Mouse (Mus musculus) kidney, embryonic 16.5 days (tissue): ENCODE measurements around the gene Gmip. TPM values are rescaled to one million over a fixed set of nuclear protein-coding genes. Genes with fewer than 3 reads are reported as not detected.
A peak's percentile ranks its signal among the peaks of the same experiment; 100 is the strongest.

Experiments
- ATAC-seq: fragments of 200-750 bp; cut with Nextera tagmentation; 2 replicates; pipeline ENCODE4 v1.8.0; 2017; ENCODE audit warnings: moderate TSS enrichment; ENCODE audit not compliant: low FRiP score, low TSS enrichment
- H3K27ac ChIP-seq: fragments of 300-500 bp; sonication (generic); 2 replicates; pipeline ENCODE4 v1.5.1; 2014; ENCODE audit warnings: low read length
- H3K27me3 ChIP-seq: fragments of 300-500 bp; sonication (generic); 2 replicates; pipeline ENCODE4 v1.6.1; 2014; ENCODE audit warnings: low read length, control low read depth, mixed read lengths; ENCODE audit not compliant: insufficient read depth
- H3K36me3 ChIP-seq: fragments of 300-500 bp; sonication (generic); 2 replicates; pipeline ENCODE4 v1.6.1; 2014; ENCODE audit warnings: low read length, control low read depth, mixed read lengths; ENCODE audit not compliant: insufficient read depth
- H3K4me1 ChIP-seq: fragments of 300-500 bp; sonication (generic); 2 replicates; pipeline ENCODE4 v1.6.1; 2014; ENCODE audit warnings: low read length, control low read depth, mixed read lengths; ENCODE audit not compliant: insufficient read depth
- H3K4me2 ChIP-seq: fragments of 300-500 bp; sonication (generic); replicated peaks from 2 replicates; pipeline ENCODE4 v1.6.1; 2014; ENCODE audit warnings: low read depth, low read length
- H3K4me3 ChIP-seq: fragments of 300-500 bp; sonication (generic); 2 replicates; pipeline ENCODE4 v1.5.1; 2014; ENCODE audit warnings: mild to moderate bottlenecking, low read length
- H3K9ac ChIP-seq: fragments of 300-500 bp; sonication (generic); replicated peaks from 2 replicates; pipeline ENCODE4 v1.6.1; 2014; ENCODE audit warnings: low read length
- H3K9me3 ChIP-seq: fragments of 300-500 bp; sonication (generic); 2 replicates; pipeline ENCODE4 v1.6.1; 2016; ENCODE audit warnings: low read length, control low read depth
- WGBS: fragments of 180-500 bp; shearing (Covaris S2); extraction: QIAGEN DNeasy Blood & Tissue Kit; methylation state at CpG from one replicate; pipeline ENCODE4 v1.1.7; 2014; 5-methylcytosine and 5-hydroxymethylcytosine counted together
- polyA plus RNA-seq: library from polyadenylated mRNA; unstranded; fragments of >200 nt; fragmentation: Nextera tagmentation; extraction: Ambion mirVana; gene quantifications from 2 replicates; pipeline ENCODE4 v1.2.1, GENCODE M21; 2015

Gene Gmip
- polyA plus RNA-seq, result 10.1 and 11.3 TPM in 2 replicates

DNA sequence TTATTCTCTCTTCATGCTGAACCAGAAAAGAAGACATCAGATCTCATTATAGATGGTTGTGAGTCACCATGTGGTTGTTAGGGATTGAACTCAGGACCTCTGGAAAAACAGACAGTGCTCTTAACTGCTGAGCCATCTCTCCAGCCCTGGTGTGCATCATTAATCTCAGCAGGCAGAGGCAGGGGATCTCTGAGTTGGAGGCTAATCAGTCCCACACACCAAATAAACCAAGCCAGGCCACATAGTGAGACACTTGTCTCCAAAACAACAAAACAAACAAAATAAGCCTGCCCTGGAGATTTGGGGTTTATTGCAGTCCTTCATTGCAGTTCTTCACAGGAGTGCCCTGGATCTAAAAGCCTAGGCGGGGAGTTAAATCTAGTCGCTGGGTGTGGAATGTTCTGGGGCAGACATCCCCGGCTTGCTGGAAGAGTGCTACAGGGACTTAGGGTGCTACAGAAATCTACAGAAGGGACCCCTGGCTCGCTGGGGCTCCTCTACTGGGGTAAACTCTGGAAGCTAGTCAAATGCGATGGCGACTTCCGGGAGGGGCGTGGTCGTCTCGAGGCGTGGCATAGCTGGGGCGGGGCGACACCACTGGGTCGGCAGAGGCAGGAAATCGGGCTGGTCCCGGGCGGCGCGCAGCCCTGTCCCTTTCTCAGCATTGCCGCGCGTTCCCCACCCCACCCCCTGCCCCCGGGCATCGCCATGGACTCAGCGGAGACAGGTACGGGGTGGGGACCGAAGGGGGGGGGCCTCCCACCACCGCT is at the start of gene Gmip:
Gmip (plus strand) TSS at position 586 of the 770 bp plus-strand sequence.
- peak; percentile 77 for ATAC-seq
- Histone ChIP-seq H3K9me3 (no peaks in the 10 kb centered on the region), H3K36me3 (peaks cover 47% of the 10 kb centered on the region), H3K4me1 (peaks cover 5% of the 10 kb centered on the region), H3K27ac (peak within 1 kb of the TSS; percentile 15; the same call in 1 of the 2 replicates), H3K9ac (peak within 1 kb of the TSS; percentile 74), H3K4me2 (peak within 1 kb of the TSS; percentile 97), H3K27me3 (no peaks in the 10 kb centered on the region), H3K4me3 (peak within 1 kb of the TSS; percentile 67)
- 5% methylated on average over 25 of the region's 28 CpGs for WGBS

DNA sequence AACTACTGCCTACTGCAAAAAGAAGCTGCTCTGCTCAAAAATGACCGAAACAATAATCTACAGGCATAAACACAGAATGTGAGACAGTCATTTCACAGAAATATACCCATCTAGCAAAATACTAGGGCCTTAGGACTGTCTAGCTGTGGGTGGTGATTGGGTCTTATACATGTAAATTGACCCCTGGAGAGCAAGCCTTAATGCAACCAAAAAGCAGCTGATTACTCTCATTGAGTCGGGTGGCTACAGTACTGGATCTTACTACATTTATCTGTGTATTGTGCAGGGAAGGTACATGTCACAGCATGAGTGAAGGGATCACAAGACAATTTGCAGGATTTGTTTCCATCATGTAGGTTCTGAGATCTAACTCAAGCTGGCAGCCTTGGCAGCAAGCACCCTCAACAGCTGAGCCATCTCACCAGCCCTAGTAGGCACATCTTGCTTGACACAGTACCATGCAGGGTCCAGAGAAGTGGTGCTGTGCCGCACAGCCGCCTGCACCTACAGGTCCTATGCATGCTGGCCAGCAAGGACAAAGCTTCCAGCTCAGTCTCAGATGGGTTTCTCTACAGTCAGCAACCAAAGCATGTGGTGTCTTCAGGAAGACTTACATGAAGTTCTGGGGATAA is 46.5 kb upstream of the Gmip start:
- Histone ChIP-seq H3K4me1 (no peaks in the 10 kb centered on the region), H3K27me3 (no peaks in the 10 kb centered on the region), H3K27ac (no peak overlapping the region), H3K36me3 (peaks cover 52% of the 10 kb centered on the region), H3K9me3 (peaks cover 13% of the 10 kb centered on the region), H3K4me3 (no peak overlapping the region), H3K9ac (no peak overlapping the region), H3K4me2 (no peak overlapping the region)
- ATAC-seq, result no peak
- 96% methylated on average over 4 of the region's 4 CpGs for whole genome bisulfite sequencing

DNA sequence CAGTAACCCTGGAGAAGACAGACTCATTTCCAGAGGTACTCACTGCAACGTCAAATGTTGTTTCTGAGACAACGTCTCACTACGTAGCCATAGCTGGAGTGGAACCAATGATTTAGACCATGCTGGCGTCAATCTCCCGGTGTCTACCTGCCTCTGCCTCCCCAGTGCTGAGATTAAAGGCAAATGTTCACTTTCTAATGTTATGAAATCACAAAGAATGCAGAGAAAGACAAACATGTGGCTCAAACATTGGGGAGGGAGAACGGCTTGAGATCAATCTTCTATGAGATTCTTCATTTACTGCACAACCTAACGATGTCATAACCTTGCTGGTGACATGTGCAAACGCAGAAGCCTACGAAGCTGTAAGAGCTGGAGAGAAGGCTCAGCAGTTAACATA is 37.3 kb upstream of the Gmip start:
- Histone ChIP-seq H3K4me3 (no peak overlapping the region), H3K36me3 (peaks cover 33% of the 10 kb centered on the region), H3K27me3 (no peaks in the 10 kb centered on the region), H3K4me2 (no peak overlapping the region), H3K9ac (no peak overlapping the region), H3K9me3 (peaks cover 5% of the 10 kb centered on the region), H3K4me1 (peaks cover 26% of the 10 kb centered on the region), H3K27ac (no peak overlapping the region)
- ATAC-seq, result no peak
- WGBS, result 84% methylated on average over 9 of the region's 9 CpGs

DNA sequence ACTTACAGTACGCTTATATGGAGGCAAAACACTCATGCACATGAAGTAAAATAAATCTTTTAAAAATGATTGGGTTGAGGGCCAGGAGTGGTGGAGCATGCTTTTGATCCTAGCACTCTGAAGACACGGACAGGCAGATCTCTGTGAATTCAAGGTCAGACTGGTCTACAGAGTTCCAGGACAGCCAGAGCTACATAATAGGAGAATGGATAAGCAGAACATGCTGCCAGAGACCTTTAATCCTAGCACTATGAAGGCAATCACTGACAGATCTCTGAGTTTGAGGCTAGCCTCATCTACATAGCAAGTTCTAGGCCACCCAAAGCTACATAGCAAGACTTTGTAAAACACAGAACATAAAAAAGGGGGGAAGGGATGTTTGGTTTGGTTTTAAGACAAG is 36.4 kb upstream of the Gmip start:
- WGBS, result 79% methylated on average over 2 of the region's 2 CpGs
- Histone ChIP-seq H3K9ac (no peak overlapping the region), H3K27ac (no peak overlapping the region), H3K27me3 (no peaks in the 10 kb centered on the region), H3K4me2 (no peak overlapping the region), H3K4me1 (peaks cover 26% of the 10 kb centered on the region), H3K36me3 (peaks cover 24% of the 10 kb centered on the region), H3K4me3 (no peak overlapping the region), H3K9me3 (no peaks in the 10 kb centered on the region)
- no peak for ATAC-seq

DNA sequence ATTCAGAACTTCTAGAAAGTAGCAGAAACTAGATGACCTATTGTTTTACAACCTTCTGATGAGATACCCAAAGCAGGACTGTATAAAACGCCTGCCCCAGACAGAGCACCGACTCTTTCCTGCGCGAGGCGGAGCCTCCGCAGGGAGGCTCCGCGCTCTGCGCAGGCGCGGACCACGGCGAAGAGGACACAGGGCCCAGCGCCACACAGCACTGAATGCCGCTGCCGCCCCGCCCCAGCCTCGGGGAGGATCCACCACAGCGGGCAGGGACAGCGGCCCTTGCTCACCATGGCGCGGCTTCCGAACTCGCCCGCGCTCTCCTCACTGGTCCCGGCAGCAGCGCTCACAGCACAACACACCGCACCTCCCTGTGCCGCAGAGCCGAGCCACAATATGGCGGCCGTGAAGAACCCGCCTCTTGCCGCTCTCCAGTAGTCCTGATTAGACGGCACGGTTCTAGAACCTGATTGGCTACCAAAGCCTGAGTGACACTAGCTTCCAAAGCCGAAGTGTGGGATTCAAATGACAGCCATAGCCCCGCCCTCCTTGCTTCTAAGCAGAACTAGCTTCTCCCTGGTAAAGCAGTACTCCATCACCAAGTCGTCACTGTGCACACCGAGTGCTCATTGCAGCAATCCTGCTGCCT is 33.9 kb upstream of the Gmip start, which contains the start of gene Gm20422:
Gm20422 (minus strand) TSS at position 384 of the 646 bp plus-strand sequence.
- Histone ChIP-seq H3K4me1 (peaks cover 26% of the 10 kb centered on the region), H3K27me3 (no peaks in the 10 kb centered on the region), H3K27ac (peak within 1 kb of the TSS; percentile 98), H3K36me3 (peaks cover under 1% of the 10 kb centered on the region; the same call in 1 of the 2 replicates), H3K9ac (peak within 1 kb of the TSS; percentile 81), H3K4me2 (peak within 1 kb of the TSS; percentile 81), H3K9me3 (no peaks in the 10 kb centered on the region), H3K4me3 (peak within 1 kb of the TSS; percentile 62)
- ATAC-seq, result peak; percentile 99
- WGBS, result under 1% methylated on average over 41 of the region's 41 CpGs

DNA sequence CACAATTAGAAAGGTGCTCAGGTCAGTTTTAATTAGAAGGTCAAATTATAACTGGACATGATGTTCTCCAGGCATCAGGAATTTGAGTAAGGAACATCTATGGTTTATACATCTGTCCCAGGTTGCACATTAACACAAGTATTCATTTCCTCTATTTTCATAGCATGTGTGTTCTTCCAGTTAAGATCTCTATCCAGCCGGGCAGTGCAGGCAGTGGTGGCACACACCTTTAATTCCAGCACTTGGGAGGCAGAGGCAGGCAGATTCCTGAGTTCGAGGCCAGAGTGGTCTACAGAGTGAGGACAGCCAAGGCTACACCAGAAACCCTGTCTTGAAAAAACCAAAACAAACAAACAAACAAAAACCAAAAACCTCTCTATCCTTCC is 33.3 kb upstream of the Gmip start:
- Histone ChIP-seq H3K9ac (peak overlapping the region; percentile 81), H3K9me3 (no peaks in the 10 kb centered on the region), H3K36me3 (no peaks in the 10 kb centered on the region), H3K4me3 (peak overlapping the region; percentile 62), H3K27ac (0 out of 2 replicates have a peak overlapping the region, but pooled peaks have one; percentile 25), H3K27me3 (no peaks in the 10 kb centered on the region), H3K4me2 (peak overlapping the region; percentile 48), H3K4me1 (peaks cover 26% of the 10 kb centered on the region)
- 52% methylated on average over 2 of the region's 2 CpGs for WGBS
- peak; percentile 13; the same call in 1 of the 2 replicates for ATAC-seq

DNA sequence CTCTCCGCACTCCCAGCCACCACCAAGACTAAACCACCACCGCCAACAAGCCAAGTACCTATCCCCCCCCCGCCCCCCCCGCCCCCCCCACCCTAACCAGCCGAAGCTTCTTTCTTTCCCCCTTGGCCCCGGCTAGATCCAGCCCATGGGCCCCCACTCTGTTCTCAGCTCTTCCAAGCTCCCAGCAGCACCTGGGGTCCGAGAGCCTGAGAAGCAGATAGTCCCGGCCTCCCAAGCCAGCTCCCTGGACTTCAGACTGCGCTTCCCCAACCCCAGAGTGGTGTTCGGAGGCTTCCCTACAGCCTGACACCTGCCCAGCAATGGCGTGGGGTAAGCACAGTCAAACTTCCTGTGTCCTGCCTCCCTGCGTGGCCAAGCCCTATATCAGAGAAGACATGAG is 31.4 kb upstream of the Gmip start:
- Histone ChIP-seq H3K27me3 (no peaks in the 10 kb centered on the region), H3K4me2 (no peak overlapping the region), H3K9me3 (no peaks in the 10 kb centered on the region), H3K4me1 (peaks cover 21% of the 10 kb centered on the region), H3K36me3 (no peaks in the 10 kb centered on the region), H3K4me3 (no peak overlapping the region), H3K27ac (no peak overlapping the region), H3K9ac (no peak overlapping the region)
- 70% methylated on average over 10 of the region's 12 CpGs for WGBS
- no peak for ATAC-seq

DNA sequence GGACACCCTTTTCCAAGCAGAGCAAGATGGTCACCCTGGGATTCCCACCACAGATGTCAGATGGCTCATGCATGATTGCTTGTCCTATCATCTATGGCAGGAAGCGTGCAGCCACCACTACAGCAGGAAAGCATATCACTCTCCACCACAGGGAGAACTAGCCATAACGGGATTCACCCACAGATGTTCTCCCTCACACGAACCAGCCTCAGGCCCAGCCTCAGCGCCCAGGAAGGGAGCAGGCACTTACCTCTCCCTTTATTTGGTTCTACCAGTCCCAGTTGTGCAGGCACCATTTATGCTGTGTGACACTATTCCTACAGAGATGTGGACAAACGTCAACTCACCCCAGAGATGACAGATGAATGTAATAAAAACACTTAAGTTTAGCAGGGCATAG is 19.4 kb upstream of the Gmip start:
- no peak for ATAC-seq
- H3K27me3 ChIP-seq, result no peaks in the 10 kb centered on the region
- H3K27ac ChIP-seq, result no peak overlapping the region
- H3K36me3 ChIP-seq, result peaks cover 3% of the 10 kb centered on the region; the same call in 1 of the 2 replicates
- peaks cover 23% of the 10 kb centered on the region for H3K4me1 ChIP-seq
- no peaks in the 10 kb centered on the region for H3K9me3 ChIP-seq
- H3K4me2 ChIP-seq, result no peak overlapping the region
- H3K4me3 ChIP-seq, result no peak overlapping the region
- 84% methylated on average over 5 of the region's 5 CpGs for WGBS
- no peak overlapping the region for H3K9ac ChIP-seq

DNA sequence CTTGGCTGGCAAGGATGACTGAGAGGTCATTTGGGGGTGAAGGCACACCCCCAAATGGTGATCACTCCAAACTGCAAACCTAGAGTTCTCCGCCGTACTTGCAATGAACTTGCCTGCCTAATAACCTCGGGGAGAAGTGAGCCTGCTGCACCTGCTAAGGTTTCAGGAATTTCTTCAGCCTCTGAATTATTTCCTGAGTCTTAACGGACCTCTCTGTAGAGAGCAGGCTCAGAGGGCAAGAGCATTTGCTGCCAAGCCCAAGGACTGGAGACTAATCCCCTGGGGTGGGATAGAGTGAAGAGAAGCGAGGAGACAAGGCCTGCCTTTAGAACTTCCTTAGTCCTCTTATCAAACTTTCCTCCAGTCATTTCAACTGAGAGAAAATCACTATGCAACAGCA is 18.7 kb upstream of the Gmip start:
- Histone ChIP-seq H3K9me3 (no peaks in the 10 kb centered on the region), H3K9ac (no peak overlapping the region), H3K4me2 (peak overlapping the region; percentile 77; the same call in 1 of the 2 replicates), H3K36me3 (peaks cover 6% of the 10 kb centered on the region; the same call in 1 of the 2 replicates), H3K4me1 (peaks cover 23% of the 10 kb centered on the region), H3K27ac (no peak overlapping the region), H3K27me3 (no peaks in the 10 kb centered on the region), H3K4me3 (no peak overlapping the region)
- no peak for ATAC-seq
- WGBS, result 70% methylated on average over 5 of the region's 5 CpGs
